Mouse (Mus musculus): Measurements from ENCODE around the gene Rabl3. TPM values are rescaled to one million over a fixed set of nuclear protein-coding genes. Genes with fewer than 3 reads are reported as not detected.

Rabl3 gene
- polyA plus RNA-seq, 1 experiment from 2014 or later = 26.3 TPM

- Histone ChIP-seq H3K9me3 (ENCODE audit: control insufficient read depth, low read length) (no peaks in the 10 kb centered on the region), H3K27me3 (ENCODE audit: control insufficient read depth, insufficient read depth, low read length) (no peaks in the 10 kb centered on the region), H3K9ac (replicated peaks; ENCODE audit: low read length) (no peak overlapping the region), H3K27ac (replicated peaks; ENCODE audit: low read depth, low read length) (no peak overlapping the region), H3K36me3 (ENCODE audit: control insufficient read depth, insufficient read depth, low read length) (no peaks in the 10 kb centered on the region), H3K4me1 (ENCODE audit: control insufficient read depth, insufficient read depth, low read length) (0 out of 2 replicates have a peak, but pooled peaks cover 6% of the 10 kb centered on the region), H3K4me3 (replicated peaks; ENCODE audit: low read depth, low read length) (no peak overlapping the region), H3K4me2 (ENCODE audit: low read length) (no peak overlapping the region)
- 94% methylated on average over 8 of the region's 8 CpGs for WGBS
- no peak for DNase-seq
- ATAC-seq (ENCODE audit: low FRiP score, low TSS enrichment) = no peak
Measured at GRCm38 (mm10) chr16:37591551-37591950, 51.9 kb downstream of the Rabl3 start.

GRCm38 (mm10) chr16:37597412-37597811, 57.7 kb downstream of the Rabl3 start:
- Histone ChIP-seq H3K9ac (replicated peaks; ENCODE audit: low read length) (no peak overlapping the region), H3K4me3 (replicated peaks; ENCODE audit: low read depth, low read length) (no peak overlapping the region), H3K36me3 (ENCODE audit: control insufficient read depth, insufficient read depth, low read length) (no peaks in the 10 kb centered on the region), H3K9me3 (ENCODE audit: control insufficient read depth, low read length) (no peaks in the 10 kb centered on the region), H3K4me1 (ENCODE audit: control insufficient read depth, insufficient read depth, low read length) (no peaks in the 10 kb centered on the region), H3K27ac (replicated peaks; ENCODE audit: low read depth, low read length) (no peak overlapping the region), H3K27me3 (ENCODE audit: control insufficient read depth, insufficient read depth, low read length) (no peaks in the 10 kb centered on the region), H3K4me2 (ENCODE audit: low read length) (no peak overlapping the region)
- WGBS = 67% methylated on average over 5 of the region's 5 CpGs
- ATAC-seq (ENCODE audit: low FRiP score, low TSS enrichment) (no peak), DNase-seq (no peak)

- ATAC-seq (ENCODE audit: low FRiP score, low TSS enrichment) = no peak
- Histone ChIP-seq H3K36me3 (ENCODE audit: control insufficient read depth, insufficient read depth, low read length) (no peaks in the 10 kb centered on the region), H3K4me1 (ENCODE audit: control insufficient read depth, insufficient read depth, low read length) (no peaks in the 10 kb centered on the region), H3K9ac (replicated peaks; ENCODE audit: low read length) (no peak overlapping the region), H3K4me2 (ENCODE audit: low read length) (no peak overlapping the region), H3K27me3 (ENCODE audit: control insufficient read depth, insufficient read depth, low read length) (no peaks in the 10 kb centered on the region), H3K9me3 (ENCODE audit: control insufficient read depth, low read length) (no peaks in the 10 kb centered on the region), H3K4me3 (replicated peaks; ENCODE audit: low read depth, low read length) (no peak overlapping the region), H3K27ac (replicated peaks; ENCODE audit: low read depth, low read length) (no peak overlapping the region)
- WGBS = 93% methylated on average over 7 of the region's 7 CpGs
- no peak for DNase-seq
Measured at GRCm38 (mm10) chr16:37598463-37598862, 58.8 kb downstream of the Rabl3 start.

- Histone ChIP-seq H3K27me3 (ENCODE audit: control insufficient read depth, insufficient read depth, low read length) (no peaks in the 10 kb centered on the region), H3K4me3 (replicated peaks; ENCODE audit: low read depth, low read length) (no peak overlapping the region), H3K36me3 (ENCODE audit: control insufficient read depth, insufficient read depth, low read length) (no peaks in the 10 kb centered on the region), H3K4me1 (ENCODE audit: control insufficient read depth, insufficient read depth, low read length) (no peaks in the 10 kb centered on the region), H3K4me2 (ENCODE audit: low read length) (no peak overlapping the region), H3K9ac (replicated peaks; ENCODE audit: low read length) (no peak overlapping the region), H3K27ac (replicated peaks; ENCODE audit: low read depth, low read length) (no peak overlapping the region), H3K9me3 (ENCODE audit: control insufficient read depth, low read length) (no peaks in the 10 kb centered on the region)
- DNase-seq (no peak), ATAC-seq (ENCODE audit: low FRiP score, low TSS enrichment) (no peak)
- 87% methylated on average over 3 of the region's 3 CpGs for WGBS
Measured at GRCm38 (mm10) chr16:37599326-37599725, 59.6 kb downstream of the Rabl3 start.

GRCm38 (mm10) chr16:37603431-37603830, 63.7 kb downstream of the Rabl3 start:
- no peaks in the 10 kb centered on the region for H3K4me1 ChIP-seq (ENCODE audit: control insufficient read depth, insufficient read depth, low read length)
- H3K9me3 ChIP-seq (ENCODE audit: control insufficient read depth, low read length) = no peaks in the 10 kb centered on the region
- whole genome bisulfite sequencing = 98% methylated on average over 1 of the region's 1 CpGs
- no peaks in the 10 kb centered on the region for H3K27me3 ChIP-seq (ENCODE audit: control insufficient read depth, insufficient read depth, low read length)
- H3K36me3 ChIP-seq (ENCODE audit: control insufficient read depth, insufficient read depth, low read length) = no peaks in the 10 kb centered on the region
- H3K27ac ChIP-seq (replicated peaks; ENCODE audit: low read depth, low read length) = no peak overlapping the region
- no peak overlapping the region for H3K4me3 ChIP-seq (replicated peaks; ENCODE audit: low read depth, low read length)
- DNase-seq = no peak
- no peak for ATAC-seq (ENCODE audit: low FRiP score, low TSS enrichment)
- H3K9ac ChIP-seq (replicated peaks; ENCODE audit: low read length) = no peak overlapping the region
- no peak overlapping the region for H3K4me2 ChIP-seq (ENCODE audit: low read length)

GRCm38 (mm10) chr16:37604243-37604642, 64.6 kb downstream of the Rabl3 start:
- no peak overlapping the region for H3K4me3 ChIP-seq (replicated peaks; ENCODE audit: low read depth, low read length)
- no peaks in the 10 kb centered on the region for H3K27me3 ChIP-seq (ENCODE audit: control insufficient read depth, insufficient read depth, low read length)
- no peaks in the 10 kb centered on the region for H3K9me3 ChIP-seq (ENCODE audit: control insufficient read depth, low read length)
- ATAC-seq (ENCODE audit: low FRiP score, low TSS enrichment) (no peak), DNase-seq (no peak)
- H3K4me2 ChIP-seq (ENCODE audit: low read length) = no peak overlapping the region
- H3K27ac ChIP-seq (replicated peaks; ENCODE audit: low read depth, low read length) = no peak overlapping the region
- 85% methylated on average over 6 of the region's 6 CpGs for WGBS
- no peaks in the 10 kb centered on the region for H3K36me3 ChIP-seq (ENCODE audit: control insufficient read depth, insufficient read depth, low read length)
- H3K4me1 ChIP-seq (ENCODE audit: control insufficient read depth, insufficient read depth, low read length) = peaks cover 5% of the 10 kb centered on the region; the same call in 1 of the 2 replicates
- H3K9ac ChIP-seq (replicated peaks; ENCODE audit: low read length) = no peak overlapping the region

GRCm38 (mm10) chr16:37610333-37610732, 70.6 kb downstream of the Rabl3 start:
- H3K36me3 ChIP-seq (ENCODE audit: control insufficient read depth, insufficient read depth, low read length) = no peaks in the 10 kb centered on the region
- no peak overlapping the region for H3K4me3 ChIP-seq (replicated peaks; ENCODE audit: low read depth, low read length)
- H3K9me3 ChIP-seq (ENCODE audit: control insufficient read depth, low read length) = no peaks in the 10 kb centered on the region
- H3K4me1 ChIP-seq (ENCODE audit: control insufficient read depth, insufficient read depth, low read length) = peaks cover 12% of the 10 kb centered on the region; the same call in 1 of the 2 replicates
- WGBS = 72% methylated on average over 8 of the region's 8 CpGs
- 0 out of 2 replicates have a peak overlapping the region, but pooled peaks have one; percentile 10 for H3K27ac ChIP-seq (replicated peaks; ENCODE audit: low read depth, low read length)
- no peaks in the 10 kb centered on the region for H3K27me3 ChIP-seq (ENCODE audit: control insufficient read depth, insufficient read depth, low read length)
- H3K9ac ChIP-seq (replicated peaks; ENCODE audit: low read length) = no peak overlapping the region
- no peak overlapping the region for H3K4me2 ChIP-seq (ENCODE audit: low read length)
- ATAC-seq (ENCODE audit: low FRiP score, low TSS enrichment) (no peak), DNase-seq (no peak)

GRCm38 (mm10) chr16:37611072-37611471, 71.4 kb downstream of the Rabl3 start:
- WGBS = 83% methylated on average over 7 of the region's 7 CpGs
- Histone ChIP-seq H3K9ac (replicated peaks; ENCODE audit: low read length) (no peak overlapping the region), H3K27ac (replicated peaks; ENCODE audit: low read depth, low read length) (no peak overlapping the region), H3K4me2 (ENCODE audit: low read length) (no peak overlapping the region), H3K27me3 (ENCODE audit: control insufficient read depth, insufficient read depth, low read length) (no peaks in the 10 kb centered on the region), H3K4me1 (ENCODE audit: control insufficient read depth, insufficient read depth, low read length) (peaks cover 12% of the 10 kb centered on the region; the same call in 1 of the 2 replicates), H3K9me3 (ENCODE audit: control insufficient read depth, low read length) (no peaks in the 10 kb centered on the region), H3K36me3 (ENCODE audit: control insufficient read depth, insufficient read depth, low read length) (no peaks in the 10 kb centered on the region), H3K4me3 (replicated peaks; ENCODE audit: low read depth, low read length) (no peak overlapping the region)
- DNase-seq (no peak), ATAC-seq (ENCODE audit: low FRiP score, low TSS enrichment) (no peak)

- Histone ChIP-seq H3K4me3 (replicated peaks; ENCODE audit: low read depth, low read length) (no peak overlapping the region), H3K9me3 (ENCODE audit: control insufficient read depth, low read length) (no peaks in the 10 kb centered on the region), H3K4me1 (ENCODE audit: control insufficient read depth, insufficient read depth, low read length) (peaks cover 12% of the 10 kb centered on the region; the same call in 1 of the 2 replicates), H3K27me3 (ENCODE audit: control insufficient read depth, insufficient read depth, low read length) (no peaks in the 10 kb centered on the region), H3K27ac (replicated peaks; ENCODE audit: low read depth, low read length) (no peak overlapping the region), H3K9ac (replicated peaks; ENCODE audit: low read length) (no peak overlapping the region), H3K36me3 (ENCODE audit: control insufficient read depth, insufficient read depth, low read length) (no peaks in the 10 kb centered on the region), H3K4me2 (ENCODE audit: low read length) (no peak overlapping the region)
- 93% methylated on average over 5 of the region's 5 CpGs for WGBS
- no peak for DNase-seq
- no peak for ATAC-seq (ENCODE audit: low FRiP score, low TSS enrichment)
Measured at GRCm38 (mm10) chr16:37612013-37612412, 72.3 kb downstream of the Rabl3 start.
